Mouse (Mus musculus) kidney, postnatal 0 days (tissue): ENCODE measurements at regions not wholly inside any gene's neighbourhood (a gene's known extent, or its start where the extent isn't known, plus 50 kb on each side); places are given as distances from the start of the nearest gene placed in this dataset.

ENCODE experiments used
- ATAC-seq: fragments of 200-750 bp; cut with Nextera tagmentation; replicated peaks from 2 replicates; pipeline ENCODE4 v1.8.0; 2017; ENCODE audit warnings: low read depth, moderate number of reproducible peaks, moderate TSS enrichment, moderate library complexity; ENCODE audit not compliant: low FRiP score
- DNase-seq: peaks from one replicate; pipeline ENCODE4 v3.0.0-alpha.2; 2016; ENCODE audit warnings: low spot score
- H3K27ac ChIP-seq: fragments of 300-500 bp; sonication (generic); 2 replicates; pipeline ENCODE4 v1.5.1; 2014; ENCODE audit warnings: mild to moderate bottlenecking
- H3K27me3 ChIP-seq: fragments of 300-500 bp; sonication (generic); 2 replicates; pipeline ENCODE4 v1.6.1; 2014; ENCODE audit warnings: low read length, mixed read lengths; ENCODE audit not compliant: insufficient read depth
- H3K36me3 ChIP-seq: fragments of 300-500 bp; sonication (generic); 2 replicates; pipeline ENCODE4 v1.6.1; 2014; ENCODE audit warnings: low read length, mixed read lengths; ENCODE audit not compliant: insufficient read depth
- H3K4me1 ChIP-seq: fragments of 300-500 bp; sonication (generic); replicated peaks from 2 replicates; pipeline ENCODE4 v1.6.1; 2014; ENCODE audit warnings: antibody characterized with exemption, low read length, mixed read lengths; ENCODE audit not compliant: insufficient read depth
- H3K4me2 ChIP-seq: fragments of 300-500 bp; sonication (generic); 2 replicates; pipeline ENCODE4 v1.6.1; 2014; ENCODE audit warnings: mild to moderate bottlenecking, low read length, moderate library complexity, mixed read lengths
- H3K4me3 ChIP-seq: fragments of 300-500 bp; sonication (generic); replicated peaks from 2 replicates; pipeline ENCODE4 v1.5.1; 2014; ENCODE audit warnings: low read depth, low read length
- H3K9ac ChIP-seq: fragments of 300-500 bp; sonication (generic); 2 replicates; pipeline ENCODE4 v1.6.1; 2014; ENCODE audit warnings: low read depth, low read length
- H3K9me3 ChIP-seq: fragments of 300-500 bp; sonication (generic); replicated peaks from 2 replicates; pipeline ENCODE4 v1.6.1; 2016; ENCODE audit warnings: low read length, inconsistent platforms, mixed read lengths
- CTCF ChIP-seq: IDR thresholded peaks from 2 replicates; pipeline ENCODE4 v1.5.1; 2016; ENCODE audit warnings: antibody characterized with exemption, low read depth, mild to moderate bottlenecking, moderate library complexity
- WGBS: fragments of 180-500 bp; shearing (Covaris S2); extraction: QIAGEN DNeasy Blood & Tissue Kit; methylation state at CpG from one replicate; pipeline ENCODE4 v1.1.7; 2014; 5-methylcytosine and 5-hydroxymethylcytosine counted together

DNA sequence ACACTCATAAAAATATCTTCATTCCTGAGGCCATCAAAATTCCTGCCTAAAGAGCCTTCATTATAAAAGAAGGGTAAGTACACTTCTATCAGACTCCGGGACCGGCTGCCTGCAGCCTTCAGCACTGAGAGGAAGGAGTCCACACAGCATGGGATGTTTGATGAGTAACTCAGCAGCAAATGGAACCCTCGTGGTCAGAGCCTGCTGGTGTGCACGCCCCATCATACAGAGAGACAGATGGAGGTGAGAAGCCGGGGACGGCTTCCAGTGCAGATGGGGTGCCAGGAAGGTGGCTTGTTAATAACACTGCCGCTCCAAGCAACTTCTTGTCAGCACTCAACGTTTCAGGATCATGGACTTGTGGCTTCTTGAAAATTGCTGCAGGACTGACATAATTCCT is 231.3 kb downstream of the Fign start:
- no peak overlapping the region for H3K27ac ChIP-seq
- no peak overlapping the region for H3K4me3 ChIP-seq
- no peaks in the 10 kb centered on the region for H3K9me3 ChIP-seq
- 55% methylated on average over 8 of the region's 8 CpGs for WGBS
- ATAC-seq (no peak), DNase-seq (no peak)
- no peaks in the 10 kb centered on the region for H3K27me3 ChIP-seq
- no peaks in the 10 kb centered on the region for H3K4me1 ChIP-seq
- TF ChIP-seq CTCF: no peak
- no peak overlapping the region for H3K4me2 ChIP-seq
- no peak overlapping the region for H3K9ac ChIP-seq
- H3K36me3 ChIP-seq: no peaks in the 10 kb centered on the region

DNA sequence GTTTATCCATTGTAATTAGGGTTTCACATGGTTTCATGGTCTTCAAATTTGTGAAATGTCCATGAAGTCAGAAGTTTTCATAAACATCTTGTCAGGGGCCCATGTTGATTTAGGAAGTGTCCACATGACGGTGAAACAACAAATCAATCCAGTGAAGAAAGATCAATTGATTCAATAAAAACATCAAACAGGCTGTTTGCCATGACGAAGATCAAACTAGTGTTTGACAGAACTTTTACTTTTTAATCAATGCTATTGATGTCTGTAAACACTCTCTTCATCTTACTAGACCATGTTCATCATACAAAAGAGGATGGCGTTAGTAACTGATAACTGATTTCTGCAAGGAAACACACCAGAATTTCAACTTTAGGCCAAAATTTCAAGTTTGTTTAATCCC is 236.0 kb downstream of the Fign start:
- Histone ChIP-seq H3K4me2 (no peak overlapping the region), H3K4me1 (no peaks in the 10 kb centered on the region), H3K9ac (no peak overlapping the region), H3K9me3 (no peaks in the 10 kb centered on the region), H3K27ac (no peak overlapping the region), H3K36me3 (no peaks in the 10 kb centered on the region), H3K27me3 (no peaks in the 10 kb centered on the region), H3K4me3 (no peak overlapping the region)
- TF ChIP-seq CTCF: no peak
- 85% methylated on average over 3 of the region's 3 CpGs for WGBS
- no peak for DNase-seq
- no peak for ATAC-seq

GRCm38 (mm10) chr2:63856462-63857054 is 241.3 kb downstream of the Fign start:
- Histone ChIP-seq H3K4me2 (no peak overlapping the region), H3K36me3 (no peaks in the 10 kb centered on the region), H3K9ac (no peak overlapping the region), H3K27me3 (no peaks in the 10 kb centered on the region), H3K9me3 (no peaks in the 10 kb centered on the region), H3K4me3 (no peak overlapping the region), H3K4me1 (no peaks in the 10 kb centered on the region), H3K27ac (no peak overlapping the region)
- WGBS: 26% methylated on average over 11 of the region's 11 CpGs
- DNase-seq: peak; percentile 33
- ATAC-seq: no peak
- no peak for TF ChIP-seq CTCF

- no peaks in the 10 kb centered on the region for H3K27me3 ChIP-seq
- H3K4me1 ChIP-seq: no peaks in the 10 kb centered on the region
- H3K9ac ChIP-seq: no peak overlapping the region
- TF ChIP-seq CTCF: no peak
- 89% methylated on average over 5 of the region's 5 CpGs for WGBS
- ATAC-seq: no peak
- no peak overlapping the region for H3K4me2 ChIP-seq
- DNase-seq: no peak
- H3K9me3 ChIP-seq: no peaks in the 10 kb centered on the region
- H3K4me3 ChIP-seq: no peak overlapping the region
- no peak overlapping the region for H3K27ac ChIP-seq
- H3K36me3 ChIP-seq: no peaks in the 10 kb centered on the region
Measured at GRCm38 (mm10) chr2:63855476-63855875, 242.4 kb downstream of the Fign start.

GRCm38 (mm10) chr2:63854198-63854875 is 243.5 kb downstream of the Fign start:
- H3K36me3 ChIP-seq: no peaks in the 10 kb centered on the region
- no peak overlapping the region for H3K27ac ChIP-seq
- no peak overlapping the region for H3K4me3 ChIP-seq
- H3K27me3 ChIP-seq: no peaks in the 10 kb centered on the region
- no peaks in the 10 kb centered on the region for H3K4me1 ChIP-seq
- TF ChIP-seq CTCF: no peak
- H3K4me2 ChIP-seq: no peak overlapping the region
- 67% methylated on average over 1 of the region's 1 CpGs for WGBS
- no peak overlapping the region for H3K9ac ChIP-seq
- ATAC-seq (no peak), DNase-seq (no peak)
- H3K9me3 ChIP-seq: no peaks in the 10 kb centered on the region

DNA sequence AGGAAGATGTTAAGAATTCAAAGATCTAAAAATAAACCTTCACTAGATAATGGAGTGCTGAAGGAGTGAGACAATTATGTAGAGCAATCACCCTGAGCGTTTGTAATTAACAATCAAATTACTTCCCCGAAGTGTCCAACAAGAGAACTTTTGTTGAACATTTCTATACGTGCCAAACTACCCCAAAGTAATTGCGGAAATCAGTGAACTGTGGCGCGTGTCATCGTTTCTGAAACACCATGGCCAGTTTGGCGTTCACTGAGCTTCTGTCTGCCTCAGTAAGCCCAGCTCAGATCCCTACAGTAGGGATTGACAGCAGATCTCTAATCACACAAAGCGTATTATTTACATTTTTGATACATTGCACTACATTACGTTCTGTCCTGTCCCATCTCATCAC is 244.6 kb downstream of the Fign start:
- Histone ChIP-seq H3K27ac (no peak overlapping the region), H3K9ac (no peak overlapping the region), H3K4me2 (no peak overlapping the region), H3K4me3 (no peak overlapping the region), H3K27me3 (no peaks in the 10 kb centered on the region), H3K36me3 (no peaks in the 10 kb centered on the region), H3K9me3 (no peaks in the 10 kb centered on the region), H3K4me1 (no peaks in the 10 kb centered on the region)
- no peak for TF ChIP-seq CTCF
- whole genome bisulfite sequencing: 69% methylated on average over 10 of the region's 10 CpGs
- DNase-seq (no peak), ATAC-seq (no peak)

DNA sequence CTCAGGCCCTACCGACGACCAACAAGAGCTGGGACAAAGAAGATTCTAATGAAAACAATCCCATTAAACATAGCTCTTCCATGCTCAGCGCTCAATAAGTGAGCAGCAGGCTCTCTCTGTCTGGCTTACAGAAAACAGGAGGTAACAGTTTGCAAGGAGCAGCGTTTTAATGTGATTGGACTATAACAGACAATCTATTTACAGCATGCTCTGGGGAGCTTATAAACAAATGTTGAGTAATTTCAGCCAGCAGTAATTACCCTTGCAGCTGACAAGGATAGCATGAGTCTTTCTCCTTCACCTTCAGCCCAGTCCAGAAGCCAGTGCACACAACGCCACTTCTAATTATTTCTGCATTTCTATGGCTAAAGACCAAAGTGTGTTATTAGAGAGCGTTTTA is 245.6 kb downstream of the Fign start:
- WGBS: 61% methylated on average over 6 of the region's 6 CpGs
- no peaks in the 10 kb centered on the region for H3K36me3 ChIP-seq
- H3K27me3 ChIP-seq: no peaks in the 10 kb centered on the region
- no peaks in the 10 kb centered on the region for H3K4me1 ChIP-seq
- H3K4me3 ChIP-seq: no peak overlapping the region
- no peaks in the 10 kb centered on the region for H3K9me3 ChIP-seq
- no peak overlapping the region for H3K4me2 ChIP-seq
- H3K9ac ChIP-seq: no peak overlapping the region
- ATAC-seq (no peak), DNase-seq (no peak)
- H3K27ac ChIP-seq: no peak overlapping the region
- no peak for TF ChIP-seq CTCF
